Mouse (Mus musculus) frontal cortex, adult 2 months (tissue): ENCODE results near the gene Edar. TPM values are rescaled to one million over a fixed set of nuclear protein-coding genes. Genes with fewer than 3 reads are reported as not detected.
"Not testable (repeated sequence)": the region's sequence is repeated elsewhere in the genome, so short reads cannot be mapped to it uniquely, and the experiment has no call there.

Experiments
- DNase-seq, 2 experiments: peaks; one replicate each; pipeline ENCODE4 v3.0.0; 2022; ENCODE audit warnings: low spot score in 1 of 2; ENCODE audit errors: extremely low spot score in 1 of 2
- polyA plus RNA-seq: library from polyadenylated mRNA; depleted of rRNA; stranded (reverse); fragments of >200 nt; gene quantifications from 2 replicates; pipeline ENCODE4 v1.2.3, GENCODE M21; 2012; rRNA removed

The Edar gene
- polyA plus RNA-seq: 0.66 and 0.84 TPM in 2 replicates

DNA sequence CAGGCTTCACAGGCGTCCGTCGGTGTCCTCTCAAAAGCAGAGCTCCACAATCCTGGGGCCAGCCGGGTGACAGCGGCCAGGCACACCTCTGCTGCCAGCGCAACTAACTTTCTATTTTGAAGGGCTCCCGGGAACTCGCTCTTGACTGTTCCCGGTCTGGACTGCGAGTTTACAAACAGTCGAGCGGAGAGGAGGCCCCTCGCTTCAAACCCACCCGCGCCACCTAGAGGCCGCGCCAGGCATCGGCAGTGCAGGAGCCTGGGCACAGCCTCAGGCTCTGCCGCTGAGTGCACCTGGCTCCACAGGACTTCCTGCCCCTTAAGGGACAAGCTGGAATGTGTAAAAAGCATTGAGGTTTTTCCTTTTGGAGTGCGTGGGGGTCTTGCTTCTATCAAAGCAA is at the start of gene Edar:
TSS of gene Edar (minus strand) at position 122 of the 400 bp plus-strand sequence.
- DNase-seq: peak; percentile 21 to 81

DNA sequence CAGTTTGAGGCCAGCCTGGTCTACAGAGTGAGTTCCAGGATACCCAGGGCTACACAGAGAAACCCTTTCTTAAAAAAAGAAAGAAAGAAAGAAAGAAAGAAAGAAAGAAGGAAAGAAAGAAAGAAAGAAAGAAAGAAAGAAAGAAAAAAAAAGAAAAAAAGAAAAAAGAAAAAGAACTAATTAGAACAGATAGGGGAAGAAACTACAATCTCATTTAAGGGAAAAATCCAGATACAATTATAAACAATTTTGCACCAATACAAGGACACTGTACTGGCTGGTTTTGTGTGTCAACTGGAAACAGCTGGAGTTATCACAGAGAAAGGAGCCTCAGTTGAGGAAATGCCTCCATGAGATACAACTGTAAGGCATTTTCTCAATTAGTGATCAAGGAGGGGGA is 42.7 kb upstream of the Edar start, which contains the start of gene Gm17542:
TSS of gene Gm17542 (minus strand) at position 101 of the 400 bp plus-strand sequence.
- DNase-seq: not testable (repeated sequence)

DNA sequence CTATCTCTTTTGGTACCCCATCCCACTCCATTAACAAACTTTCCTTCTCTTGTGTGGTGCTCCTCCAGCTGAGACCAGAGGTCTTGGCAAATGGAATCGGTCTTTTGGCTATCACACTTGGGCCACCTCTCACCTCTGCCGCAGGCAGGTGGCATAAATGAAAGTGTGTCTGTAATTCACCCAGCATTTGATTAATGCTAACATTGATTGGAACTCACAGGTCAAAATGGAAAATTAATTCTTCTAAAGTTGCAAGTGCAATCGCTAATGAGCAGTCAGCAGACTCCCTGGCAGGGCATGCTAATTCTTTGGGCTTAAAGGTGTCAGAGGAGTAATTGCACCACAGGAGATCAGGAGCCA is 39.3 kb upstream of the Edar start:
- no peak for DNase-seq

DNA sequence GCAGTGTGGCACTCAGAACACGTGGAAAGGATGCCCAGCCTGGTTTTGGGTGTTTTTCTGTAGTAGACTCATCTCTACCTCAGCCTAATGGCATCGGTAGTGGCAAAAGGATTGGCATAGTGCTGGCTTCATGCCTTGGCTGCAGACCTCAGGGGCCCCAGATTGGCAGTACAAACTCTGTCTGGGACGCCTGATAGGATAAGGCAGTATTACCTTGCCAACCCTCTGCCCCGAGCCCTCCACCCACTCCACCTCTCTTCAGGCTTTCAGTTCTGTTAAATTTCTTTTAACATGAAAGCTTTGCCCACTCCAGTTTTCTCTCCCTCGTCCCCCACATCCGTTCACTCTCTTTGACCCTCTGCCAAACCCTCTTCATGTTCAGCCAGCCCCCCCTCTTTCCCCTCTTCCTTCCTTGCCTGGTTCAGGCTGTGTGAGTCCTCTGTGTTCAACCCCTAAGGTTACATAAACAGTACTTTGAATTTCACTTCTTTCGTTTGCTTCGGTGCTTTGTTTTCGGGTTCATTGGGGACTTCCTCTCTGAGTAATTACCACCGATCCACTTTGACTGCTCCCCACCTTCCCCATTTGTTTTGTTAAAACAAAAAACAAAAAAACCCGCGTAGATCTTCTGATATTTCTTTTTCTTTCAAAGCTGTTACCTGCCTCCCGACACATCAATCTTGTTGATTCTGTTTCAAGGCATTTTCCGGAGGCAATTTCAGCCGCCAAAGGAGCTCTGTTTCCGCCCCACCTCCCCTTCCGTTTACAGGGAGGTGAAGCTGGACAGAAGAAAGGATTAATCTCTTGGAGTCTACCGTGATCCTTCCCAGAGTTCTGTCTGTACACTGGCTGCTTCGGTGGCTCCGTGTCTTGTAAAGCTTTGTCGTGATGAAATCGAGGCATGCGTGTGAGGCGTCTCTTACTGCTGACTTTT is 38.7 kb upstream of the Edar start:
- DNase-seq: peak in 1 of 2 experiments; percentile 7

DNA sequence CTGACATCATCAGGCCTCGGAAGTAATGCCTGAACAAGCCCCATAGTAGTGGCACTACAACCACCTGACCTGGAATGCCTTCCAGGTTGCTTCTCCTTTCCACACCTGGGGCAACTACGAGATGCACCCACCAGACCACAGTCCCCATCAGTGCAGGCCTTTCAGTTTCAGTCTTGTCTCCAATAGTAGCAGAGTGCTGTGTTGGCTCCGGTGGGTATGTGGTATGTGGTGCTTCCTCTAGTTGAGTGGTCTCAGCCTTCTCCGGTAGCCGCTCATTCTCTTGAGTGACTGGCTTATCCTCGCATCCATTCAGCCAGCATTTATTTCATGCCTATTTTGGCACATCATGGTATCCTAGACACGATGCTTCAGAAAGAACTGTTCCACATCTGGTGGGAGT is 37.8 kb upstream of the Edar start:
- DNase-seq: no peak

DNA sequence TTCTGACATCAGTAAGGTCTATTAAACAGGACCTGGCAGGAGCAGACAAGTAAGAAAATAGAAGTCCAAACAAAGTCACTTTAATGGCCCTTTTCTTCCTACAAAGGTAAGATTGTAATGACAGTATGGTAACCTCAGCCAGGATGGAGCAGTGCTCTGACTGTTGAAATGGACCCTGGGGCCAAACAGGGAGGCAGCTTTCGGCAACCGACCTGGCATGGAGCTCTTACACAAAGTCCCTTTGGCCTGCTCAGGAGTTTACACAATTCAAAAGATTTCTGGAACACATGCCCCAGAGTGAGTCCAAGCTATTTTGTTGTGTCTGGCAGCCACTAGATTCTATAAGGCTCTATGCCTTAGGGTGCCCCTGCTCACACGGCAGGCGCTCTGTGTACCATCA is 33.6 kb upstream of the Edar start:
- DNase-seq: no peak

- no peak for DNase-seq
Observed at GRCm38 (mm10) chr10:58700578-58700977, 25.1 kb upstream of the Edar start.

DNA sequence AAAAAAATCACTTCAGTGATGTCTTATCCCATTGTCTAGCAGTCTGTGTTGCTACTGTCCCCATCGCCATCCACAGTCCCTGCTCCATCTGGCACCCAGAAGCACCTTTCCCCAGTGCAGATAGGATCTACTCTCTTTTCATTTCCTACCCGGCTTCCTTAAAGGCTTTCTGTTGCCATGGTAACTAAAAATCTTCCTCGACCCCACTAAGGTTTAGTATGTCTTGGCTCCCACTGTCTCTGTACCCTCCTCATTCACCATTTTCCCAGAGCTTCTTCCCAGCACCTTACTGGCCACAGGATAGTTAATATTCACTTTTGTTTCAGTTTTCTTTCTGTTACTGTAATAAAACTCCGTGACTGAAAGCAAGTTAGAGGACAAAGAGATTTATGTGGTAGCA is 24.7 kb upstream of the Edar start:
- DNase-seq: no peak

DNA sequence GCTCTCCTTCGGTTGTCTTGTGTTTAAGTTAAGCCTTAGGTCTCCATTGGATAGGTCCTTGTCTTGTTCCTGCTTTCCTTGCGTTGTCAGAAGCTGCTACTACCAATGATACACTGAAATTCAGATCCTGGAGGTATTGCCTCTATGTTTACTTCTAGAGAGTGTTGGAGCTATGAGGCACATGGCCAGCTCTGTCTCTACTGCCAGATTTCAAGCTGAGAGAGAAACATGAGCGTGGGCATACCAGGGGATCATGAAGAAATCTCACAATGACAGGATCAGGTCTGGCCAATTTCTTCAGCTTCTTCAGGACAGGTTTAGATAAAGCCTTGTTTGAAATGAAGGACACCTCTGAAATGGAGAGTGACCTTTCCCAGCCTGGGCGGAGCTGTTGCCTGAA is 23.5 kb upstream of the Edar start:
- no peak for DNase-seq

- no peak for DNase-seq
Observed at GRCm38 (mm10) chr10:58691051-58691450, 15.6 kb upstream of the Edar start.

DNA sequence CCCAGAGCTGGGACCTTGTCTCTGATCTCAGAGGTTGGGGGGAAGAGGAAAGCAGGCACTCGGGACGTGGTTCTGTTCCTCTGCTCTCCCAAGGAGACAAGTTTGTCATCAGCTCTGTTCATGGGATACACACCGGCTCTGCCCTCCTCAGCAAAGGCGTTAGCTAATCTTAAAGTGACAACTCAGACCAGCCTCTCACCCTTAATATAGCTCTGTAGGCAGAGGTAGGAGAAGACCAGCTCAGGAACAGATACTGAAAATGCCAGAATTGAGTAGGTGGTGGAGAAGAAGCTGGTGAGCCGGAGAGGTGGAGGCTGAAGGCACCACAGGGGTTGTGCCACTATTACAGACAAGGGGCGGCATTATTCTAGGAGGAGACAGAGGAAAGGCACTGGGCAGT is 3.8 kb upstream of the Edar start:
- no peak for DNase-seq

DNA sequence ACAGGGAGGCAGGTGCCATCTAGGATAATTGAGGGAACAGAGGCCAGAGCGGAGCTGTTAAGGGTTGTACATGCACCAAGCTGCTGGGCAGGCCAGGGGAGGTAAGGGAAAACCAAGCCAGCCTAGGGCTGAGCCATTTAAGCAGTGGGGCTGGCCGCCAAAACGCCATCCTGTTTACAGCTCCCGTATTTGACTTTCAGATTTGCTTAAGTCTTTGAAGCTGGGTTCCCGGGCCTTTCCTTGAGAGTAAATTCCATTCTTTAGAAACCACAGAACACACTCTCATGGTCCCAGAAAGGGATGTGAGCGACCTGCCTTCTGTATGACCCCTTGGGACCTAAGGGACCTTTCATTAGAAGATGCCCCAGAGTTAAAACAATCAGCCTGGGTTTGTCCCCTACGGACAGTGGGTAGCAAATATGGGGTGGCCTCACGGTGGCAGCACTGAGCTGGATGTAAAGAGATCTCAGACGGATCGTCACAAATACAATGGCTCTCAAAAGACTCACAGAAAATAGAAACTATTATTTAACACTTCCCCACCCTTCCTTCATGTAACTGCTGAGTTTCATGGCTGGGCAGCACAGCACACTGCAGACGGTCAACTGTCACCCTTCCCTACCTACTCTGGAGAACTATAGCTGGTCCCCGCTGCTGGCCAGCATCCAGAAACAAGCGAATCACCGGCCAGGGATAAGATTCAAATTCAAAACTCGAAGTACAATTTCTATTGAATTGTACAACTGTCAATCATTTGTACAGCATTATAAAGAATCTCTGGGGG is 2.0 kb downstream of the Edar start:
- peak; percentile 53 to 89 for DNase-seq

- DNase-seq: no peak
Observed at GRCm38 (mm10) chr10:58672557-58673277, 2.7 kb downstream of the Edar start.

DNA sequence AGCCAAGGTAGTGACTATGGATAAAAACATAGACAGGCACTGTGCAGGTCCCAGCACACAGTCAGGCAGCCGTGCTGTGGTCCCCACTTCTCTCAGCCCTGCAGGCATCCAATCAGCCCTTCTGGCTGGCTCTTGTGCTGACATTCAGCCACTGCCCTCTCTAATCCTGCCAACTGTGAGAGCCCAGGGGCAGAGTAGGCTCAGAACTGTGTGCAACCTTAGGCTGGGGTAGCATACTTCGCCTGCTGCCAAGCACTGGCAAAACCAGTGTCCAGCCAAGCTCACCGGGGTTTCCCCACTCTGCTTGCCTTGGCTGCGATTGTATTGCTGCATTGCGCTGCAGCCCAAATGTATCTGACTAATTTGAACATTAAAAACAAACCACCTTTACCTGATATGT is 11.6 kb downstream of the Edar start:
- no peak for DNase-seq

DNA sequence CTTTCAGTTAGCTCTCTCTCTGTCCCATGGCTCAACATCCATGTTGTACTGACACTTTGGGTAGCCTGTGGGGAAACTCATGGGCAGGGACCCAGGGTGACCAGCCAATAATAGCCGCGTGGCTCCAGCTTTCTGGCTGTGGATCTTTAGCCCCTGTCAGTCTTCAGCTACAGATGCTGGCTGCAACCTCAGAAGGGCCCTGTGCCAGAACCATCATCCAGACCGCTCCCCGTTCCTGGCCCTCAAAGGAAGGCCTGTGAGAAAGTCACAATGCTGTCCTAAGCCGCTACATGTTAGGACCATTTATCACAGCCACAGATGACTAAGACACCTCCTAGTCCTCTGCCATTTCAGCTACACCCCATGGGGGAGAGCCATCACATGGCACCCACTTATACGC is 12.0 kb downstream of the Edar start:
- no peak for DNase-seq

- no peak for DNase-seq
Observed at GRCm38 (mm10) chr10:58659268-58659986, 16.0 kb downstream of the Edar start.

GRCm38 (mm10) chr10:58657731-58658130 is 17.7 kb downstream of the Edar start:
- DNase-seq: no peak

DNA sequence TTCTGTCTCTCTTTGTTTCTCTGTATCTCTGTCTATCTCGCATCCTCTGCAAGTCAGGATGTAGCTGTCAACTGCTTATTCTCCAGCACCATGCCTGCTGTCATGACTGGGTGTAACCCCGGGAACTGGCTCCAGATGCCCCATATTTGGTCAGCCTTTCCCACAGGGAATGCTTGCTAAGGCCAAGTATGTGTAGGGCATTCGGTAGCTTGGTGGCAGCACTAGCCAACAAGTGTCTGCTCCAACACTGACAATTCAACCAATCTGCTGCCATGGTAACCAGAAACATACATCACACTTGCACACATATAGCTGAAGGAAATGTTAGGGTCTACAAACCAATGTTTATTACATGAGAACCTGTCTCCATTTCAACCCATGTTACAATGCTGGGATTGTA is 21.8 kb downstream of the Edar start:
- no peak for DNase-seq

DNA sequence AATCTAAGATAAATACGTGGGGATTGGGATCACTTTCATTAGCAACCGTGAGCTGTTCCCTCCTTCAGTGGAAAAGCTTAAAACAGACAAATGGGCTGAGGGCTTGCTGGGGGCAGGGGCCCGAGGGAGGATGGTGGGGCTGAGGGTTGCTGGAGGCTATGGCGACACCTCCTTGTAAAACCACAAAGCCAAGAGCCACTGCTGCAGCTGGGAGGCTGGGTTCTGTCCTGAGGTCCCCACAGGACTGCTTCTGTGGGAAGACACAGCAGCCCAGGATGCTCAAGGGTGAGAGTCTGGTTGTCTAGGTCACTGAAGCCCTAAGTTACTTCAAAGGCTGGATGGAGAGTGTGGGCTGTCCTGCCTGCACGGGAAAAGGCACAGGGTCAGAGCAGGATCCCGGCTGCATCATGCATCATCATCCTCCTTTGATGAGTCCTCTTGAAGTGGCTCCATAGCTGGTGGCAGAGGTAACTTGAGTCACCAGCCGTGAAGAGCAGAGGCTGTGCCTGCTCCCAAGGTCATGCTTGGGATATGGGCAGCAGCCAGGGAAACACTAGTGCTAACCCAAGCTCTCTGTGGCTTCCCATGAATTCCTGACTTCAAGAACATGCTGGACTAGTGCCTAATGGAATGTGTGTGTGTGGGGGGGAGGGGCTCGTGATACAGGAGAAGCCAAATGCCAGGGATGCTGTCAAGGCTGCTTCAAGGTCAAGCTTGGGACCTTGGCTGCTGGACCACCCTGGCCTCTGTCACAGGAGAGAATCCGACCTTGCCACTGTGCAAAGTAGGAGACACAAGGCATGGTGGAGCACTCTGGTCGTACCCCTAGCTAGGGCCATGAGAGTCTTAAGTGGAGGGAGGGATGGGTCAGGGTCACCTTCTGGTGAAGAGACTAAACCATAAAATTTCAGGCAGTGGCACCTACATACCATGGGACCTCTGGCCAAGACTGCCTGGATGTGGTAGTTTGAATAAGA is 22.7 kb downstream of the Edar start:
- no peak for DNase-seq
